Mouse (Mus musculus) adrenal gland, adult 8-10 months (tissue): ENCODE measurements around the gene Eif3g. TPM values are rescaled to one million over a fixed set of nuclear protein-coding genes. Genes with fewer than 3 reads are reported as not detected.

Experiments
- DNase-seq: peaks from one replicate; pipeline ENCODE4 v3.0.0; 2022
- total RNA-seq, 4 experiments: library from RNA; stranded (reverse); gene quantifications; 2 replicates each; pipeline ENCODE4 v1.2.4; 2022

Eif3g gene
- total RNA-seq, 4 experiments from 2014 or later, result 152 to 182 (median 170) TPM

- DNase-seq, result no peak
Measured at GRCm38 (mm10) chr9:20888386-20888765, 10.0 kb downstream of the Eif3g start.

- peak; percentile 95 for DNase-seq
Measured at GRCm38 (mm10) chr9:20887704-20888385, 10.6 kb downstream of the Eif3g start, which contains the start of gene Ppan. Gene Ppan (plus strand): TSS chr9:20888175.

DNA sequence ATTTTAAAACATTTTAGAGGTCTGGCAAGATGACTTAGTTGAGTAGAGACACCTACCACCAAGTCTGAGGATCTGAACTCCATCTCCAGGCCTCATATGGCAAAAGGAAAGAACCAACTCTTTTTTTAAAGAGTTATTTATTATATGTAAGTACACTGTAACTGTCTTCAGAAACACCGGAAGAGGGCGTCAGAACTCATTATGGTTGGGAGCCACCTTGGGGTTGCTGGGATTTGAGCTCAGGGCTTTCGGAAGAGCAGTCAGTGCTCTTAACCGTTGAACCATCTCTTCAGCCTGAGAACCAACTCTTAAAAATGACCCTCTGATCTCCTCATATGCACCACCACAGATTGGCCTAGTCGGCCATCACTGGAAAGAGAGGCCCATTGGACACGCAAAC is 11.2 kb downstream of the Eif3g start:
- DNase-seq, result no peak

- no peak for DNase-seq
Measured at GRCm38 (mm10) chr9:20886563-20886962, 11.9 kb downstream of the Eif3g start.

DNA sequence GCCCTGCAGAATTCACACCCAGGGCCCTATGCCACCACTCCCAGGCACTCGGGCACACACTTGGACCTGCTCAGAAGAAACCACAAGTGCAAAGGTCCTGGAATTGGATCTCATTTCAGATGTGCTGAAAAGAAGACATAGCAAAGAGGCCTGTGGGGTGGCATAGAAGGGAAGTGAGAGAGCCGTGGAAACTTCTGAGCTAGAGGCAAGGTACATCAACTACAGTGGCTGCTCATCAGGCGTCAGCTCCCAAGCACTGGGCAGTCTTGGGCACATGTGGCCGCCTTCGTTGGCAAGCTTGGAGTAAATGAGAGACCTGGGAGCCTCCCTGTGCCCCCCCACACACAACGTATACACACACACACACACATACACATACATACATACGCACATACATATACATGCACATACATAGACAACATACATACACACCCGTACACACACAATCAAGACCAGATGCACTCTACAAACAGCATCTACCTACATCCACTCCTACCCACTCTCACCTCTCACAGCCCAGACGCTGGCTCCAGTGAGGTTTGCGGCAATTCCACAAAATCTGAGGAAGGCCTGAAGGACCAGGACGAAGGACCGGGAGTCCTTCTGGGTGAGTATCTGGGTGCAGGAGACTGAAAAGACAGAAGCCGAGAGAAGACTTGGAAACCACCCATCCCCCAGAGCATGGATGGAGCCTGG is 19.2 kb downstream of the Eif3g start, which contains the start of gene Angptl6:
Angptl6 (minus strand) TSS at position 631 of the 696 bp plus-strand sequence.
- no peak for DNase-seq

- DNase-seq, result no peak
Measured at GRCm38 (mm10) chr9:20878710-20879065, 19.7 kb downstream of the Eif3g start.

GRCm38 (mm10) chr9:20878041-20878709 is 20.2 kb downstream of the Eif3g start:
- DNase-seq, result peak; percentile 99

- no peak for DNase-seq
Measured at GRCm38 (mm10) chr9:20877118-20878040, 21.0 kb downstream of the Eif3g start.

- no peak for DNase-seq
Measured at GRCm38 (mm10) chr9:20876318-20877117, 21.9 kb downstream of the Eif3g start.

- DNase-seq, result no peak
Measured at GRCm38 (mm10) chr9:20875021-20875790, 23.2 kb downstream of the Eif3g start.

GRCm38 (mm10) chr9:20873521-20873920 is 24.9 kb downstream of the Eif3g start:
- DNase-seq, result no peak

DNA sequence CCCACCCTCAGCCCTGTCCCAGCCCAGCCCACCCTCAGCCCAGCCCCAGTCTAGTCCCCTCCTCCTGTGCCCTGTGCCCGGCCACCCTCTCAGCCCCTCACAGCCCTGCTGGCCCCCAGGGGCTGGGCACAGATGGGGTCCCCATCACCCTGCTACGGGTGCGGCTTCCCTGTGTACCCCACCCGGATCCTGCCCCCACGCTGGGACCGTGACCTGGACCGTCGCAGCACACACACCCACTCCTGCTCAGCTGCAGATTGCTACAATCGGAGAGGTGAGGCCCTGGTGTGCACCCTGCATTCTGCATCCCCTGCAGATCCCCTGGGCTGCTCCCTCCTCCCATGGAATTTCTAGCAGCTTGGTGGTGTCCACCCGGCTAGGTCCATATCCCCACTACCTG is 25.4 kb downstream of the Eif3g start:
- DNase-seq, result no peak

GRCm38 (mm10) chr9:20870211-20871173 is 27.9 kb downstream of the Eif3g start:
- no peak for DNase-seq

GRCm38 (mm10) chr9:20869246-20869645 is 29.2 kb downstream of the Eif3g start:
- no peak for DNase-seq

- DNase-seq, result no peak
Measured at GRCm38 (mm10) chr9:20868448-20869001, 29.9 kb downstream of the Eif3g start, which contains the start of gene A230050P20Rik. Gene A230050P20Rik (plus strand): TSS chr9:20868642.

- DNase-seq, result no peak
Measured at GRCm38 (mm10) chr9:20866879-20867278, 31.5 kb downstream of the Eif3g start.

- DNase-seq, result no peak
Measured at GRCm38 (mm10) chr9:20862225-20862624, 36.2 kb downstream of the Eif3g start.

DNA sequence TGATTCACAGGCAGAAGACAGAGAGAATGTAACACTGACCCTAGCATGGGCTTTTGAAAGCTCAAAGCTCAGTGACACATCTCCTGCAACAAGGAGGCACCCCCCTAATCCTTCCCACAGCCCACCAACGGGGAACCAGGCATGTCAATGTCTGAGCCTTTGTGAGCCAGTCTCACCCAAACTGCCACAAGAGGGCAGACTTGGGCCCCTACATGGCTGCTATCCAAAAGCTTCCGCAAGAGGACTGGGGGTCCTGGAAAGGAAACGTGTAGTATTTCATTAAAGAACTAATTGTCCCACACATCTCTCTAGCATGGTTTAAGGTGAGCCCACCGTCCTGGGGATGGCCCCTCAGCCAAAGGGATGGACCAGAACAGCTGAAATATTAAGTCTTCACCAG is 36.6 kb downstream of the Eif3g start:
- no peak for DNase-seq

GRCm38 (mm10) chr9:20859926-20860325 is 38.5 kb downstream of the Eif3g start:
- no peak for DNase-seq
